Mouse (Mus musculus) midbrain, embryonic 15.5 days (tissue): Measurements from ENCODE around the gene Col2a1. TPM values are rescaled to one million over a fixed set of nuclear protein-coding genes. Genes with fewer than 3 reads are reported as not detected.

Experiments
- ATAC-seq: fragments of 200-750 bp; cut with Nextera tagmentation; replicated peaks from 2 replicates; pipeline ENCODE4 v1.8.0; 2017; ENCODE audit warnings: moderate TSS enrichment
- H3K27ac ChIP-seq: fragments of 300-500 bp; sonication (generic); 2 replicates; pipeline ENCODE4 v1.5.1; 2015; ENCODE audit warnings: mild to moderate bottlenecking, inconsistent platforms
- H3K27me3 ChIP-seq: fragments of 300-500 bp; sonication (generic); replicated peaks from 2 replicates; pipeline ENCODE4 v1.6.1; 2015; ENCODE audit warnings: inconsistent platforms
- H3K36me3 ChIP-seq: fragments of 300-500 bp; sonication (generic); replicated peaks from 2 replicates; pipeline ENCODE4 v1.6.1; 2015; ENCODE audit warnings: inconsistent platforms
- H3K4me1 ChIP-seq: fragments of 300-500 bp; sonication (generic); 2 replicates; pipeline ENCODE4 v1.6.1; 2015; ENCODE audit warnings: inconsistent platforms
- H3K4me2 ChIP-seq: fragments of 300-500 bp; sonication (generic); 2 replicates; pipeline ENCODE4 v1.6.1; 2015; ENCODE audit warnings: inconsistent platforms, mild to moderate bottlenecking, moderate library complexity
- H3K4me3 ChIP-seq: fragments of 300-500 bp; sonication (generic); 2 replicates; pipeline ENCODE4 v1.5.1; 2015; ENCODE audit warnings: mild to moderate bottlenecking, inconsistent platforms
- H3K9ac ChIP-seq: fragments of 300-500 bp; sonication (generic); 2 replicates; pipeline ENCODE4 v1.6.1; 2015; ENCODE audit warnings: mild to moderate bottlenecking, inconsistent platforms
- H3K9me3 ChIP-seq: fragments of 300-500 bp; sonication (generic); 2 replicates; pipeline ENCODE4 v1.6.1; 2016; ENCODE audit warnings: inconsistent platforms
- WGBS: fragments of 180-500 bp; shearing (Covaris S2); methylation state at CpG from one replicate; pipeline ENCODE4 v1.1.7; 2015; ENCODE audit warnings: mixed read lengths; 5-methylcytosine and 5-hydroxymethylcytosine counted together
- polyA plus RNA-seq: library from polyadenylated mRNA; unstranded; fragments of >200 nt; fragmentation: Nextera tagmentation; extraction: Ambion mirVana; gene quantifications from 2 replicates; pipeline ENCODE4 v1.2.1, GENCODE M21; 2015

Col2a1 gene
- polyA plus RNA-seq, 1 experiment from 2014 or later: 34.7 TPM

- no peaks in the 10 kb centered on the region for H3K9me3 ChIP-seq
- H3K36me3 ChIP-seq: no peaks in the 10 kb centered on the region
- H3K27ac ChIP-seq: no peak overlapping the region
- H3K9ac ChIP-seq: no peak overlapping the region
- H3K4me3 ChIP-seq: no peak overlapping the region
- H3K4me2 ChIP-seq: no peak overlapping the region
- WGBS: 33% methylated on average over 12 of the region's 12 CpGs
- no peaks in the 10 kb centered on the region for H3K27me3 ChIP-seq
- ATAC-seq: no peak
- peaks cover 11% of the 10 kb centered on the region; the same call in 1 of the 2 replicates for H3K4me1 ChIP-seq
These were observed 22.7 kb upstream of the Col2a1 start for GRCm38 (mm10) chr15:98026967-98027904.

- Histone ChIP-seq H3K36me3 (no peaks in the 10 kb centered on the region), H3K4me1 (peaks cover 11% of the 10 kb centered on the region; the same call in 1 of the 2 replicates), H3K4me2 (no peak overlapping the region), H3K27ac (0 out of 2 replicates have a peak overlapping the region, but pooled peaks have one; percentile 5), H3K9me3 (no peaks in the 10 kb centered on the region), H3K27me3 (no peaks in the 10 kb centered on the region), H3K4me3 (no peak overlapping the region), H3K9ac (no peak overlapping the region)
- ATAC-seq: no peak
- WGBS: 37% methylated on average over 4 of the region's 4 CpGs
These were observed 21.1 kb upstream of the Col2a1 start for GRCm38 (mm10) chr15:98025611-98026010.

- 31% methylated on average over 3 of the region's 3 CpGs for WGBS
- H3K27me3 ChIP-seq: no peaks in the 10 kb centered on the region
- no peak for ATAC-seq
These were observed 18.6 kb upstream of the Col2a1 start for GRCm38 (mm10) chr15:98023137-98023536.

DNA sequence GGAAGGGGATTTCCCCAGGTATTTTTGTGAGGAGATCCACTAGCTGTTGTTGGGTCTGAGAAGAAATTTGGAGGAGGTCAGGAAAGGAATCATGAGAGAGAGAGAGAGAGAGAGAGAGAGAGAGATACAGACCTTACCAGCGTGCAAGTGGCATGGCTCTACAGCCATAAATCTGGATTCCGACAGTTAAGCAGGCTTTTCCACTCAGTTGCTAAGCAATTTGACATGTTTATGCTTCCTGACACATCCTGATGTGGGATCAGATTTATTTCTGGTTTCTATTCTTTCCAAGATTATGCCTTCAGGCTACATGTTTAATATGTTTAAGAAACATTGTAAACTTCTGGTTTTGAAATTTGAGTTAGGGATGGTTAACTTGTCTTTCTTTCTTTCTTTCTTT, 17.4 kb upstream of the Col2a1 start:
- Histone ChIP-seq H3K27me3 (no peaks in the 10 kb centered on the region), H3K9me3 (no peaks in the 10 kb centered on the region), H3K9ac (no peak overlapping the region), H3K36me3 (no peaks in the 10 kb centered on the region), H3K27ac (no peak overlapping the region), H3K4me3 (no peak overlapping the region), H3K4me2 (no peak overlapping the region), H3K4me1 (peaks cover 3% of the 10 kb centered on the region; the same call in 1 of the 2 replicates)
- WGBS: 73% methylated on average over 2 of the region's 2 CpGs
- ATAC-seq: no peak

More at GRCm38 (mm10) chr15:98023137-98023536, 18.6 kb upstream of the Col2a1 start:
- Histone ChIP-seq H3K9me3 (no peaks in the 10 kb centered on the region), H3K36me3 (no peaks in the 10 kb centered on the region), H3K27ac (no peak overlapping the region), H3K4me2 (no peak overlapping the region), H3K9ac (no peak overlapping the region), H3K4me3 (no peak overlapping the region), H3K4me1 (peaks cover 11% of the 10 kb centered on the region; the same call in 1 of the 2 replicates)

- no peaks in the 10 kb centered on the region for H3K9me3 ChIP-seq
- H3K4me1 ChIP-seq: no peaks in the 10 kb centered on the region
- no peaks in the 10 kb centered on the region for H3K36me3 ChIP-seq
- no peaks in the 10 kb centered on the region for H3K27me3 ChIP-seq
- H3K27ac ChIP-seq: no peak overlapping the region
- H3K9ac ChIP-seq: no peak overlapping the region
- H3K4me2 ChIP-seq: no peak overlapping the region
- 66% methylated on average over 3 of the region's 3 CpGs for WGBS
- no peak for ATAC-seq
- no peak overlapping the region for H3K4me3 ChIP-seq
These were observed 14.6 kb upstream of the Col2a1 start for GRCm38 (mm10) chr15:98019047-98019446.

- ATAC-seq: no peak
These were observed 13.4 kb upstream of the Col2a1 start for GRCm38 (mm10) chr15:98017925-98018324.

DNA sequence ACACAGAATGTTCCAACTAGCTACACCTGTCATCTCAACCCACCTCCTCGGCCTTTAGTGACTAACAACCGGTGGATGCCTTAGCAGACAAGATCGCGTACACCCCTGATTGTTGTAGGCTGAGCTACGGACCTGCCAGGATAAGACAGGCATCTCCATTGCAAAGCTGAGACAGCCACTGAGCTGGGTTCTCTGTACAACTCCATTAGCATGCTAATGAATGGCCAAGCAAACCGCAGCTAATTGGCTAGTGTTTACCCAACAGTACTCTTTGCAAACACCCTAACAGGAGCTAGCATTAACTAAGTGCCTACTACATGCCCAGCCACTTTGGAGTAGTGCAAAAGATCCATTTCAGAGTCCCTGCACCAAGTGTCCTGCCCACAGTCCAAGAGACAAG, 8.3 kb upstream of the Col2a1 start:
- no peaks in the 10 kb centered on the region for H3K4me1 ChIP-seq
- H3K27me3 ChIP-seq: no peaks in the 10 kb centered on the region
- H3K27ac ChIP-seq: no peak overlapping the region
- H3K9ac ChIP-seq: no peak overlapping the region
- no peak for ATAC-seq
- H3K4me2 ChIP-seq: no peak overlapping the region
- no peaks in the 10 kb centered on the region for H3K9me3 ChIP-seq
- 57% methylated on average over 6 of the region's 6 CpGs for WGBS
- no peaks in the 10 kb centered on the region for H3K36me3 ChIP-seq
- no peak overlapping the region for H3K4me3 ChIP-seq

More at GRCm38 (mm10) chr15:98017925-98018324, 13.4 kb upstream of the Col2a1 start:
- Histone ChIP-seq H3K4me3 (no peak overlapping the region), H3K9me3 (no peaks in the 10 kb centered on the region), H3K36me3 (no peaks in the 10 kb centered on the region), H3K27ac (no peak overlapping the region), H3K4me2 (no peak overlapping the region), H3K4me1 (no peaks in the 10 kb centered on the region), H3K9ac (no peak overlapping the region), H3K27me3 (no peaks in the 10 kb centered on the region)
- WGBS: 85% methylated on average over 4 of the region's 4 CpGs

GRCm38 (mm10) chr15:98005181-98005580, 686 bp upstream of the Col2a1 start:
- H3K4me3 ChIP-seq: peak overlapping the region; percentile 42; the same call in 1 of the 2 replicates
- H3K9me3 ChIP-seq: no peaks in the 10 kb centered on the region
- no peaks in the 10 kb centered on the region for H3K36me3 ChIP-seq
- peaks cover 19% of the 10 kb centered on the region for H3K27me3 ChIP-seq
- ATAC-seq: no peak
- peak overlapping the region; percentile 68 for H3K4me2 ChIP-seq
- 11% methylated on average over 11 of the region's 11 CpGs for WGBS
- H3K4me1 ChIP-seq: peaks cover 52% of the 10 kb centered on the region
- H3K9ac ChIP-seq: no peak overlapping the region
- no peak overlapping the region for H3K27ac ChIP-seq

DNA sequence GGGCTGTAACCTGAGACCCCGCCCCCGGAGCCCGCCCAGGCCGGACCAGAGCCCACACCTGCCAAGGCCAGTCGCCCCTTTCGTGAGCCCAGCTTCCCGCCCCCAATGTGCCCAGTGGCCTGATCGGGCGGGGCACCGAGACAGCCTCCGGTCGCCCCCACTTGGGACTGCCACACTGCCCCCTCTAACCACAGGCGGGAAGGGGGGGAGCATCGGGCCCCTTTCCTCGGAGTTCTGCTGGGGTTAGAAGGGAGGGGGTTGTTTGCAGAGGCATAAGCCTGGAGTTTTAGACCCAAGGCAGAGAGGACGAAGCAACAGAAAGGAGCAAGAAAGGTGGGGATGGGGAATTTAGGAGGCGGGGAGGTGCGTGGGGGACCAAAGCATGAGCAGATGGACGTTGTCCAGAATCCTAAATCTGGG, 255 bp upstream of the Col2a1 start:
- Histone ChIP-seq H3K4me1 (peaks cover 56% of the 10 kb centered on the region), H3K9me3 (no peaks in the 10 kb centered on the region), H3K4me2 (peak overlapping the region; percentile 68), H3K9ac (peak overlapping the region; percentile 41), H3K27ac (0 out of 2 replicates have a peak overlapping the region, but pooled peaks have one; percentile 3), H3K36me3 (no peaks in the 10 kb centered on the region), H3K27me3 (peaks cover 20% of the 10 kb centered on the region), H3K4me3 (peak overlapping the region; percentile 42)
- WGBS: under 1% methylated on average over 18 of the region's 19 CpGs
- no peak; the same call in 1 of the 2 replicates for ATAC-seq

DNA sequence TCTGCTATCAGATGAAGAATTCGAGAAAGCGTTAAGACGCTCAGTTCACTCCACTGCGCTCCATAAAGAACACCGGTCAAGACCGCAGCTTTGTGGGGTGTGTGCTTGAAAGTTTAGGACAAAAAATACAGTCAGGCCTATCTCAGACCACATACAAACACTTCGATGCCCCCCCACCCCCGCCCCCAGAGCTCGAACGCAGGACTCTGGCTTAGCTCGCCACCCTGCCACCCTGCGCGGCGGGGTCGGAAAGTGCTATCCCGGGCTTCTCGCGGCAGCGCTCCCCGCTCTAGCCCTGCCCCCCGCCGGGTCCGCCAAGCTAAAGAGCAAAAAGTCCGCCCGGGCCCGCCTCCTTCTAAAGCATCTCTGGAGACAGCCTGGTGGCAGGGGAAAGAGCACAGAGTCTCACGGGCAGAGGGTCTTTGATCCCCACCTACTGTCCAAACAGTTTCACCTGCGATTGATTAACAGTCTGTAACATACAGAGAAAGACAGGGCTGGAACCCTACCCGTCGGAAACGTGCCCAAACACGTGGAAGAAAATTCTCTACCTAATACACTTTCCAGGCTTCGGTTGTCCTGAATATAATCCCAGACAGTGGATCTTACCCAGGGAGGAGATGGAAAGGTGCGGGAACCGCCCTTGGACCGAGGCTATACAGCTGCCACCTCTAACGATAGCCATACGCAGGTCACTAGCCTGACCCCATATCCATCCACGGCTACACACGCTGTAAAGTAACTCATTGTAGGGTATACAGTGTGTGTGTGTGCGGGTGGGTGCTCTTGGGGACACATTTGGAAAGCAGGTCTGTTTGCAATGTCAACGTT, 1.3 kb downstream of the Col2a1 start:
- peak overlapping the region; percentile 42 for H3K4me3 ChIP-seq
- H3K4me1 ChIP-seq: peaks cover 60% of the 10 kb centered on the region
- H3K9me3 ChIP-seq: no peaks in the 10 kb centered on the region
- peak overlapping the region; percentile 86 for H3K27ac ChIP-seq
- H3K36me3 ChIP-seq: no peaks in the 10 kb centered on the region
- H3K27me3 ChIP-seq: peaks cover 22% of the 10 kb centered on the region
- ATAC-seq: no peak
- H3K4me2 ChIP-seq: peak overlapping the region; percentile 68
- peak overlapping the region; percentile 9; the same call in 1 of the 2 replicates for H3K9ac ChIP-seq
- 1% methylated on average over 42 of the region's 42 CpGs for WGBS

DNA sequence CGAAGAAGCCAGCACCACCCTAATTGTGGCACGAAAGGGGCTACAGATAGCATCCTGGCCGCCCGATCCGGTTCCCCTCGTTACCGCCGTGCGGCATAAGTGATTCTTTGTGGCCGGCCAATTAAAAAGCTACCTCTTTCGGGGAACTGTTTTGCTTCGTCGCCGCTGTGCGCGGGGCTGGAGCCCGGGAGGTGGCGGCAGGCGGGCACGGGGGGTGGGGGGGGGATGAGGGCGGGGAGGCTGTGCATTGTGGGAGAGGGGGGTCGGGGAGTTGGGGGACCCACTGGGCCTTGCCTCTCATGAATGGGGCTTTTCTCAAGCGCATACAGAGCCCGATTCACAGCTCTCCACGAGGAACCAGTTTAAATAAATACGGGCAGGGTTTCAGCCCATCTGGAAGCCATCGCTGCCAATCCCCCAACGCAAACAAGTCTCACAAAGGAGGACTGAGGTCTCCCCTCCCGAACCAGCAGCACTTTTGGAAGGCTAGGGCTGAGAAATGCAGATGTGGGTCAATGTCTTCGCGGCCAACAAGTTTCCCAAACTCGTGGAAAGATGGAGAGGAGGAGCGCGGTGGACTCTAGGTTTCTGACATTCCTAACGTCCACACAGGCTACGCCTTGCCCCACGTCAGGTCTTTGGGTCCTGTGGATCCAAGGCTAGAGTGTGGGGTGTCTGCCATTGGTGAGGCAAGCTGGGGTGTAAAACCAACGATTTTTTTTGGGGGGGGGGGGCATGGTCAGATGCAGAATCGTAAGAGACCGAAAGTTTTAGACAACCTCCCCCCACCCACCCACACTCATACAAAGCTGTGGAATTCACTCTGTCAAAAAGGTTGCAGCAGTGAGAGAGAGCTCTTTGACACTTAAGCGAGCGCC, 2.1 kb downstream of the Col2a1 start:
- Histone ChIP-seq H3K9ac (peak overlapping the region; percentile 12), H3K9me3 (no peaks in the 10 kb centered on the region), H3K27me3 (peaks cover 22% of the 10 kb centered on the region), H3K4me1 (peaks cover 60% of the 10 kb centered on the region), H3K27ac (peak overlapping the region; percentile 86), H3K36me3 (no peaks in the 10 kb centered on the region), H3K4me3 (peak overlapping the region; percentile 42), H3K4me2 (peak overlapping the region; percentile 68)
- WGBS: under 1% methylated on average over 42 of the region's 42 CpGs
- ATAC-seq: peak; percentile 41; the same call in 1 of the 2 replicates
